Comparison of ENCODE assay signal across 13 mouse cellular contexts in the genomic region with DNA sequence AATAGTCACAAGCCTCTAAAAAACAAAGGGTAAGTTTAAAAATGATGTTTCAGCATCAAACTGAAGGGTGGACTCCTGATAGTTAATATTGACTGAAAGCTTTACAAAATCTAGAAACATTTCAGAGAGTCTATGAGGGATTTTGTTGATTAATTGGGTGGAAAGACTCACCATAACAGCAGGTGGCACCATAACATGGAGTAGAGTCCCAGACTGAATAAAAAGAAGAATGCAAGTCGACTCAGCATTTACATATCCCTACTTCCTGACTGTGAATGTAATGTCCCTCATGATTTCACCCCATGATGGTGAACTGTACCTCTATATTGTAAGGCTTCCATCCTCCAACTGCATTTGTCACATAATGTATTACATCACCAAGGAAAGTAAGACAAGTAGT. TPM values are rescaled to one million over a fixed set of nuclear protein-coding genes. Genes with fewer than 3 reads are reported as not detected.
DNase-seq lines count a peak whose midpoint lies in the region; TF ChIP-seq lines count a peak whose summit lies in the region.
"Had no signal": no experiment of that assay in that cellular context is flagged by ENCODE, and none has a peak within 500 bp of the region (broad histone marks: within the 10 kb centered on the region; RNA-seq: fewer than 3 reads in every experiment).

No protein-coding gene starts in this region.

- H3K79me2 ChIP-seq in heart, adult 2 months (replicated peaks; ENCODE audit: control insufficient read depth, insufficient read depth, low read length), result no peaks in the 10 kb centered on the region

- H3K27me3 ChIP-seq in heart, adult 2 months (ENCODE audit: control insufficient read depth, insufficient read depth, low read length), result no peaks in the 10 kb centered on the region
- no peaks in the 10 kb centered on the region for H3K27me3 ChIP-seq in heart, embryonic 10.5 days (ENCODE audit: insufficient read depth, poor library complexity, severe bottlenecking)
- no peaks in the 10 kb centered on the region for H3K27me3 ChIP-seq in cerebellum, adult 2 months (ENCODE audit: control insufficient read depth, insufficient read depth, low read length)
- H3K27me3 ChIP-seq: kidney, embryonic 15.5 days; limb, embryonic 15.5 days had no signal

- WGBS in heart, adult 2 months, result 21% methylated on average over 1 of the region's 1 CpGs
- 71% methylated on average over 1 of the region's 1 CpGs for WGBS in heart, embryonic 10.5 days
- 32% methylated on average over 1 of the region's 1 CpGs for WGBS in cerebellum, adult 2 months

- H3K9ac ChIP-seq in heart, adult 2 months (ENCODE audit: low read depth, low read length), result no peak overlapping the region
- H3K9ac ChIP-seq: kidney, embryonic 15.5 days; limb, embryonic 15.5 days had no signal

- H3K9me3 ChIP-seq in heart, embryonic 10.5 days, result no peaks in the 10 kb centered on the region
- H3K9me3 ChIP-seq: kidney, embryonic 15.5 days; limb, embryonic 15.5 days had no signal

- TF ChIP-seq CTCF in heart, adult 2 months (IDR thresholded peaks at IDR 0.05), result peak; percentile 53
- TF ChIP-seq CTCF in cerebellum, adult 2 months (IDR thresholded peaks at IDR 0.05; ENCODE audit: borderline replicate concordance, insufficient read depth, low read depth, low read length), result no peak

- no peak overlapping the region for H3K27ac ChIP-seq in heart, adult 2 months
- H3K27ac ChIP-seq in heart, embryonic 10.5 days, result no peak overlapping the region
- H3K27ac ChIP-seq in cerebellum, adult 2 months (ENCODE audit: insufficient read depth, low read length), result no peak overlapping the region
- H3K27ac ChIP-seq: kidney, embryonic 15.5 days; limb, embryonic 15.5 days had no signal

- no peak for TF ChIP-seq EP300 in heart, adult 2 months (IDR thresholded peaks at IDR 0.05; ENCODE audit: insufficient read depth, low read depth, low read length)

- H3K4me3 ChIP-seq in heart, adult 2 months, result no peak overlapping the region
- H3K4me3 ChIP-seq in heart, embryonic 10.5 days, result no peak overlapping the region
- no peak overlapping the region for H3K4me3 ChIP-seq in cerebellum, adult 2 months (replicated peaks; ENCODE audit: insufficient read depth, low read depth, low read length)
- H3K4me3 ChIP-seq: kidney, embryonic 15.5 days; limb, embryonic 15.5 days had no signal

- intact Hi-C loops in heart, adult 2 months (cut with DNase I), result loop anchor here (5.0 to 10.0 kb wide), 2 partner anchors 92 to 409 kb away; no protein-coding TSS in a partner anchor

- H3K36me3 ChIP-seq in heart, adult 2 months (ENCODE audit: control insufficient read depth, insufficient read depth, low read length), result peaks cover 6% of the 10 kb centered on the region
- H3K36me3 ChIP-seq in heart, embryonic 10.5 days, result peaks cover 60% of the 10 kb centered on the region

- DNase-seq in heart, adult 2 months, result no peak
- DNase-seq in heart, embryonic 10.5 days (ENCODE audit: low spot score), result no peak
- peak; percentile 2 for DNase-seq in lung, postnatal 36 days
- no peak for DNase-seq in lung, postnatal 25 days (ENCODE audit: low spot score)
- DNase-seq in MN1 (ENCODE audit: low spot score), result peak; percentile 34
- DNase-seq in retina, postnatal 1 day, result peak; percentile 5
- DNase-seq in spleen, postnatal 4 days (ENCODE audit: low spot score in 2 of 2), result no peak
- DNase-seq in cerebellum, adult 2 months, result no peak
- DNase-seq: heart, adult 11 months; heart, postnatal 4 days; right cerebral cortex, adult 18-20 months had no signal

- no peaks in the 10 kb centered on the region for H3K4me1 ChIP-seq in heart, adult 2 months (ENCODE audit: control insufficient read depth, insufficient read depth, low read length)
- no peaks in the 10 kb centered on the region for H3K4me1 ChIP-seq in heart, embryonic 10.5 days
- H3K4me1 ChIP-seq in cerebellum, adult 2 months (ENCODE audit: control insufficient read depth, insufficient read depth, low read length), result no peaks in the 10 kb centered on the region
- H3K4me1 ChIP-seq: kidney, embryonic 15.5 days; limb, embryonic 15.5 days had no signal

- no peak for TF ChIP-seq POLR2A in heart, adult 2 months (IDR thresholded peaks at IDR 0.05; ENCODE audit: insufficient read depth, low read depth, low read length)
- TF ChIP-seq POLR2A in cerebellum, adult 2 months (IDR thresholded peaks at IDR 0.05; ENCODE audit: borderline replicate concordance, insufficient read depth, low read length), result no peak

RNA-seq across cellular contexts. Expression of gene Rc3h2, which starts 27.2 kb away (rescaled TPM):
- total RNA-seq in heart, adult 2 months (2021), result 10 to 100 TPM; 28.2 to 35.0 TPM
- 5.9 and 12.8 TPM in 2 replicates for polyA plus RNA-seq in heart, adult 2 months (2012; rRNA removed)
- polyA plus RNA-seq in heart, embryonic 10.5 days (2016; fragmentation: Nextera tagmentation; extraction: Ambion mirVana), result 13.1 and 14.6 TPM in 2 replicates
- polyA plus RNA-seq in cerebellum, adult 2 months (2012; rRNA removed), result 27.3 TPM in 2 replicates

RNA-seq across cellular contexts. Expression of gene Pdcl, which starts 36.4 kb away (rescaled TPM):
- 10 to 100 TPM; 18.1 to 18.9 TPM for total RNA-seq in heart, adult 2 months (2021)
- 7.6 and 16.5 TPM in 2 replicates for polyA plus RNA-seq in heart, adult 2 months (2012; rRNA removed)
- 32.8 and 34.6 TPM in 2 replicates for polyA plus RNA-seq in heart, embryonic 10.5 days (2016; fragmentation: Nextera tagmentation; extraction: Ambion mirVana)
- 31.0 and 33.7 TPM in 2 replicates for polyA plus RNA-seq in cerebellum, adult 2 months (2012; rRNA removed)

RNA-seq across cellular contexts. Expression of gene Zbtb26, which starts 47.4 kb away (rescaled TPM):
- 1 to 10 TPM; 4.4 to 5.0 TPM for total RNA-seq in heart, adult 2 months (2021)
- 1.7 and 3.9 TPM in 2 replicates for polyA plus RNA-seq in heart, adult 2 months (2012; rRNA removed)
- polyA plus RNA-seq in heart, embryonic 10.5 days (2016; fragmentation: Nextera tagmentation; extraction: Ambion mirVana), result 7.2 and 7.5 TPM in 2 replicates
- 7.7 and 8.3 TPM in 2 replicates for polyA plus RNA-seq in cerebellum, adult 2 months (2012; rRNA removed)

RNA-seq across cellular contexts. Expression of gene Zbtb6, which starts 47.4 kb away (rescaled TPM):
- 1 to 10 TPM; 4.4 to 4.6 TPM for total RNA-seq in heart, adult 2 months (2021)
- 1.4 and 2.8 TPM in 2 replicates for polyA plus RNA-seq in heart, adult 2 months (2012; rRNA removed)
- polyA plus RNA-seq in heart, embryonic 10.5 days (2016; fragmentation: Nextera tagmentation; extraction: Ambion mirVana), result 2.9 and 3.4 TPM in 2 replicates
- polyA plus RNA-seq in cerebellum, adult 2 months (2012; rRNA removed), result 7.4 and 8.0 TPM in 2 replicates

RNA-seq across cellular contexts. Expression of gene Rabgap1, which starts 47.5 kb away (rescaled TPM):
- total RNA-seq in heart, adult 2 months (2021), result 10 to 100 TPM; 36.9 to 43.8 TPM
- 10.4 and 19.1 TPM in 2 replicates for polyA plus RNA-seq in heart, adult 2 months (2012; rRNA removed)
- 33.3 and 35.3 TPM in 2 replicates for polyA plus RNA-seq in heart, embryonic 10.5 days (2016; fragmentation: Nextera tagmentation; extraction: Ambion mirVana)
- 40.4 and 42.3 TPM in 2 replicates for polyA plus RNA-seq in cerebellum, adult 2 months (2012; rRNA removed)

Comparison
In these comparisons a context has a peak if more than half of its experiments do, and no peak if none do; other contexts are left out.
1. DNase-seq: peak in lung, postnatal 36 days (single experiment), MN1 (single experiment) and retina, postnatal 1 day (single experiment); none in heart, adult 2 months (0 of 2), heart, embryonic 10.5 days (single experiment), lung, postnatal 25 days (single experiment), spleen, postnatal 4 days (0 of 2) and cerebellum, adult 2 months (0 of 2).